Comparison of ENCODE assay signal across 9 mouse cellular contexts in the genomic region with DNA sequence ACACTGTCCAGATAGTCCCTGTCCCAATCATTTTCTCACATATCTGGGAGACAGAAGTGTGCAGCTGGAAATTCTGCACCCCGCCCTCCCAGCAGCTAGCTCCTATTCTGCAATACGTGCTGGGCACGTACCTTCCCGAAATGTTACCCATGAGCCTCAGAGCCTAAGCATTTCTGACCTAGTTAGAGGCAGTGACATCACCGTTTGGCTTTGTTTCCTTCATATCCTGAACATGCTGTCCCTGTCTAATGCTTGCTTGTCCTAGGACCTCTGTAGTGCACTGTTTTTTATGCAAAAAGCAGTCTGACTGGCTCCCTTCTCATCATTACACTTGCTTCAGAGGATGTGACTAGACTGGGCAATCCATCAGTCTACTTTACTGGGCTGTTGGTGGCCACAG. TPM values are rescaled to one million over a fixed set of nuclear protein-coding genes. Genes with fewer than 3 reads are reported as not detected.
DNase-seq lines count a peak whose midpoint lies in the region; ATAC-seq and TF ChIP-seq lines count a peak whose summit lies in the region.
"Had no signal": no experiment of that assay in that cellular context is flagged by ENCODE, and none has a peak within 500 bp of the region (broad histone marks: within the 10 kb centered on the region; RNA-seq: fewer than 3 reads in every experiment).

No protein-coding gene starts in this region.

- TF ChIP-seq CTCF in heart, postnatal 0 days (IDR thresholded peaks at IDR 0.05; ENCODE audit: low read depth), result no peak

- H3K36me3 ChIP-seq in heart, postnatal 0 days (replicated peaks; ENCODE audit: control insufficient read depth, insufficient read depth, low read length), result no peaks in the 10 kb centered on the region
- H3K36me3 ChIP-seq in liver, embryonic 11.5 days (ENCODE audit: control insufficient read depth, insufficient read depth, low read length), result no peaks in the 10 kb centered on the region

- no peak overlapping the region for H3K4me2 ChIP-seq in heart, postnatal 0 days (ENCODE audit: low read depth, low read length)
- H3K4me2 ChIP-seq in liver, embryonic 11.5 days, result no peak overlapping the region
- H3K4me2 ChIP-seq: lung, embryonic 14.5 days had no signal

- H3K9ac ChIP-seq in heart, postnatal 0 days (replicated peaks; ENCODE audit: low read depth, low read length), result no peak overlapping the region
- H3K9ac ChIP-seq in liver, embryonic 11.5 days (ENCODE audit: low read depth, low read length), result no peak overlapping the region
- H3K9ac ChIP-seq: lung, embryonic 14.5 days had no signal

- H3K4me3 ChIP-seq in heart, postnatal 0 days (ENCODE audit: low read depth, low read length), result no peak overlapping the region
- H3K4me3 ChIP-seq in liver, embryonic 11.5 days (ENCODE audit: low read depth, low read length), result no peak overlapping the region

- peak overlapping the region; percentile 43 for H3K27ac ChIP-seq in heart, postnatal 0 days (ENCODE audit: low read depth)
- H3K27ac ChIP-seq in liver, embryonic 11.5 days (ENCODE audit: low read depth, low read length), result no peak overlapping the region

- WGBS in heart, postnatal 0 days, result 49% methylated on average over 5 of the region's 5 CpGs
- 84% methylated on average over 5 of the region's 5 CpGs for WGBS in liver, embryonic 11.5 days

- no peaks in the 10 kb centered on the region for H3K4me1 ChIP-seq in heart, postnatal 0 days (ENCODE audit: control insufficient read depth, insufficient read depth)
- H3K4me1 ChIP-seq in liver, embryonic 11.5 days (replicated peaks; ENCODE audit: control insufficient read depth, insufficient read depth, low read length), result no peaks in the 10 kb centered on the region

- H3K9me3 ChIP-seq in heart, postnatal 0 days (replicated peaks; ENCODE audit: control insufficient read depth, low read length), result no peaks in the 10 kb centered on the region
- no peaks in the 10 kb centered on the region for H3K9me3 ChIP-seq in liver, embryonic 11.5 days (ENCODE audit: control insufficient read depth, low read length)

- H3K27me3 ChIP-seq in heart, postnatal 0 days (ENCODE audit: control insufficient read depth, insufficient read depth, low read length), result no peaks in the 10 kb centered on the region
- H3K27me3 ChIP-seq in liver, embryonic 11.5 days (replicated peaks; ENCODE audit: control insufficient read depth, insufficient read depth, low read length), result no peaks in the 10 kb centered on the region

- peak; percentile 89 for DNase-seq in gastrocnemius, adult 18-20 months (ENCODE audit: low spot score)
- DNase-seq in gastrocnemius, postnatal 10 days, result no peak
- peak; percentile 38 for DNase-seq in testis, postnatal 14 days (ENCODE audit: low spot score)
- DNase-seq in testis, postnatal 10 days (ENCODE audit: low spot score), result no peak
- DNase-seq in heart, postnatal 0 days (ENCODE audit: low spot score), result peak; percentile 70
- peak; percentile 89 for DNase-seq in skeletal muscle tissue, adult 2 months (ENCODE audit: low read depth, low spot score)
- DNase-seq in liver, embryonic 11.5 days (ENCODE audit: low spot score), result no peak
- no peak for DNase-seq in thymus, postnatal 36 days
- DNase-seq: lung, embryonic 14.5 days had no signal

- peak; percentile 83 for ATAC-seq in heart, postnatal 0 days (ENCODE audit: insufficient read depth, low read depth)
- ATAC-seq in liver, embryonic 11.5 days (replicated peaks; ENCODE audit: low FRiP score), result no peak

- no peak for TF ChIP-seq EP300 in heart, postnatal 0 days (IDR thresholded peaks at IDR 0.05; ENCODE audit: low read depth)

RNA-seq across cellular contexts. Expression of gene Wdr95, which starts 38.5 kb away (rescaled TPM):
- total RNA-seq in gastrocnemius, adult 18-20 months (2021), result not detected
- under 1 TPM in 1 of 2 experiments, not detected in 1; 0.14 TPM for total RNA-seq in gastrocnemius, postnatal 10 days (2021)
- total RNA-seq in heart, postnatal 0 days (2014; rRNA removed; ENCODE audit: low replicate concordance), result not detected in 2 replicates
- polyA plus RNA-seq in heart, postnatal 0 days (2015; fragmentation: Nextera tagmentation; extraction: Ambion mirVana), result 0.19 TPM in 1 of 2 replicates, not detected in the other
- not detected in 2 replicates for polyA plus RNA-seq in liver, embryonic 11.5 days (2014; fragmentation: Nextera tagmentation; extraction: Ambion mirVana)
- polyA plus RNA-seq: lung, embryonic 14.5 days had no signal

Comparison
In these comparisons a context has a peak if more than half of its experiments do, and no peak if none do; other contexts are left out.
1. DNase-seq: peak in gastrocnemius, adult 18-20 months (single experiment), testis, postnatal 14 days (single experiment), heart, postnatal 0 days (single experiment) and skeletal muscle tissue, adult 2 months (single experiment); none in gastrocnemius, postnatal 10 days (single experiment), testis, postnatal 10 days (single experiment), liver, embryonic 11.5 days (single experiment) and thymus, postnatal 36 days (0 of 2).